Mouse (Mus musculus): ENCODE measurements around the gene Lmf1. TPM values are rescaled to one million over a fixed set of nuclear protein-coding genes. Genes with fewer than 3 reads are reported as not detected.

The Lmf1 gene
- total RNA-seq (2023): 10 to 100 TPM; 33.2 to 33.4 TPM

DNA sequence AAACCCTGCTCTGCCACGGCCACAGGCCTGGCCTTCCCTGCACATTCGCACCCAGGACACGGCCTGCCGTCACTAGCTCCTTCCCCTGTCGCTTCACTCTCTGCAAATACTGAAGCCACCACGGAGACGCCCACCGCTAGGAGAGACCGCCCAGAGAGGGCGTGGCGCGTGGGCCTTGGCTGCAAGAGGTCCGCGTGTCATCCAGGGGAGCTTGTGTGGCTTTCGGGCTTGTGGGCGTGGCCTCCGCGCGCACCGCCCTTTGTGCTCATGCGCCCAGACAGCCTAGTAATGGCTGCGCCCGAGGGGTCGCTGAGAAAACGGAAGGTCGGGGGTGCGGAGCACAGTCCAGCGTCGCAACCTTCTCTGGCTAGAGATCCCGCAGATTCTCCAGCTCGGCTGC lies at the start of gene Lmf1:
TSS of gene Lmf1 (plus strand) at position 166 of the 400 bp plus-strand sequence.

DNA sequence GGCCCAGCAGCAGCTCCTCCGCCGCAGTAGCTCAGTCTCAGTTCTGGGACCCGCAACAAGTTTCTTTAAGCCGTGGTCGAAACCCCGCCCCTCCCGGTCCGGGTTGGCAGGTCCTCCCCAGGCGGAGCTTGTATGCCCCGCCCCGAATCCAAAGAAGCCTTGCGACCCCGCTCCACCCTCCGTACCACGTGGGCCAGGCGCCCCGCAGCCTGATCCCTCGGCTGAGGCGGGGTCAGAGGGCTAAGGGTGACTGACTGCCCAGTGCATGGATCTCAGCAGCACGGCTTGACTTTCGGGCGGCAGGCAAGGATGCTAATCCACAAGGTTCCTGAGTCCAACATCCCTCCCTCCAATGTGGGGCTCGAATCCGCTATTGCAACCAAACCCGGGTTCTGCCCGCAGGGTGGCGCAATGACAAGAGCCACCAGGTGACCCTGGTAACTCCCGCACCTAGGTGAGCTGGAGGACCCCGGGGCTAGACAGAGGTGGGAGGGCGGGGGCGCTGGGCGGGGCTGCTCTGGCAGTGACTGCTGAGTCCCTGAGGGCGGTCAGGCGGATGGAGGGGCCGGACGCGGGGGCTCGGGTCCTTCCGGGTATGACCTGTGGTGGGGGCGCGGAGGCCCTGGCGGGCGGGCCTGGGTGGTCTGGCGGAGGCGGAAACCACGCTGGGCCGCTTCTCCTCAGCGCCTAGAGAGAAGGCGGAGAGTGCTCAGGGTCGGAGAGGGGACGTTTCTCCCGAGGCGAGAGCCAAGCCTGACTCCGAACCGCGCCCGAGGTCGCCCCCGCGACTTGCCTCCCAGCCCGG lies 8.0 kb upstream of the Lmf1 start, which contains the start of gene Sox8:
TSS of gene Sox8 (minus strand) at position 39 of the 805 bp plus-strand sequence.

Other genes with a start within 250 kb of the Lmf1 start
- gene Tpsab1, start 233.5 kb upstream of the Lmf1 start, total RNA-seq (2023): 1 to 10 TPM in 1 of 2 experiments, not detected in 1; 1.1 TPM
- gene Tpsb2, start 212.8 kb upstream of the Lmf1 start, total RNA-seq (2023): 1 to 10 TPM in 1 of 2 experiments, not detected in 1; 1.0 TPM
- gene Tpsg1, start 209.8 kb upstream of the Lmf1 start, total RNA-seq (2023): not detected
- not detected for gene Cacna1h, start 145.3 kb upstream of the Lmf1 start, total RNA-seq (2023)
- gene Tekt4, start 124.5 kb upstream of the Lmf1 start, total RNA-seq (2023): not detected
- not detected for gene Sstr5, start 81.8 kb upstream of the Lmf1 start, total RNA-seq (2023)
- not detected for gene Sox8, start 8.4 kb upstream of the Lmf1 start, total RNA-seq (2023)
- gene Gng13, start 138.1 kb downstream of the Lmf1 start, total RNA-seq (2023): not detected
- 10 to 100 TPM in 1 of 2 experiments, 1 to 10 TPM in 1; 5.1 to 12.6 TPM for gene Chtf18, start 148.3 kb downstream of the Lmf1 start, total RNA-seq (2023)
- gene Rpusd1, start 148.6 kb downstream of the Lmf1 start, total RNA-seq (2023): 1 to 10 TPM; 4.6 to 8.0 TPM
- under 1 TPM in 1 of 2 experiments, not detected in 1; 0.26 TPM for gene Mslnl, start 157.0 kb downstream of the Lmf1 start, total RNA-seq (2023)
- 1 to 10 TPM in 1 of 2 experiments, not detected in 1; 1.1 TPM for gene Msln, start 175.3 kb downstream of the Lmf1 start, total RNA-seq (2023)
- gene Narfl, start 194.7 kb downstream of the Lmf1 start, total RNA-seq (2023): 10 to 100 TPM; 25.4 to 27.9 TPM
- gene Haghl, start 206.6 kb downstream of the Lmf1 start, total RNA-seq (2023): 10 to 100 TPM; 22.7 to 27.1 TPM
- gene Ccdc78, start 207.5 kb downstream of the Lmf1 start, total RNA-seq (2023): not detected
- gene Fam173a, start 213.8 kb downstream of the Lmf1 start, total RNA-seq (2023): 10 to 100 TPM; 47.6 to 58.9 TPM
- gene AC134908.4, start 216.6 kb downstream of the Lmf1 start, total RNA-seq (2023): not detected
- gene Metrn, start 218.1 kb downstream of the Lmf1 start, total RNA-seq (2023): 10 to 100 TPM; 24.8 to 31.6 TPM
- gene Fbxl16, start 230.0 kb downstream of the Lmf1 start, total RNA-seq (2023): not detected
- 10 to 100 TPM; 25.3 to 25.7 TPM for gene Wdr24, start 244.5 kb downstream of the Lmf1 start, total RNA-seq (2023)
- 10 to 100 TPM; 32.3 to 42.2 TPM for gene Jmjd8, start 249.8 kb downstream of the Lmf1 start, total RNA-seq (2023)